Mouse (Mus musculus): Measurements from ENCODE around the gene Serbp1. TPM values are rescaled to one million over a fixed set of nuclear protein-coding genes. Genes with fewer than 3 reads are reported as not detected.

The Serbp1 gene
- polyA plus RNA-seq, 1 experiment: 240 TPM

GRCm38 (mm10) chr6:67296126-67296525 lies 58.1 kb downstream of the Serbp1 start:
- DNase-seq (ENCODE audit: extremely low spot score in 1 of 2, low spot score in 1 of 2): no peak

- no peak for DNase-seq (ENCODE audit: extremely low spot score in 1 of 2, low spot score in 1 of 2)
These were observed 60.8 kb downstream of the Serbp1 start for GRCm38 (mm10) chr6:67298742-67299141.

GRCm38 (mm10) chr6:67300300-67300699 lies 62.3 kb downstream of the Serbp1 start:
- DNase-seq (ENCODE audit: extremely low spot score in 1 of 2, low spot score in 1 of 2): no peak

GRCm38 (mm10) chr6:67300710-67301163 lies 62.8 kb downstream of the Serbp1 start:
- DNase-seq (ENCODE audit: extremely low spot score in 1 of 2, low spot score in 1 of 2): peak; percentile 40 to 63

GRCm38 (mm10) chr6:67301230-67301629 lies 63.3 kb downstream of the Serbp1 start:
- no peak for DNase-seq (ENCODE audit: extremely low spot score in 1 of 2, low spot score in 1 of 2)

GRCm38 (mm10) chr6:67302471-67302870 lies 64.5 kb downstream of the Serbp1 start:
- DNase-seq (ENCODE audit: extremely low spot score in 1 of 2, low spot score in 1 of 2): no peak

GRCm38 (mm10) chr6:67303210-67303609 lies 65.2 kb downstream of the Serbp1 start:
- DNase-seq (ENCODE audit: extremely low spot score in 1 of 2, low spot score in 1 of 2): no peak

GRCm38 (mm10) chr6:67308994-67309393 lies 71.0 kb downstream of the Serbp1 start:
- DNase-seq (ENCODE audit: extremely low spot score in 1 of 2, low spot score in 1 of 2): no peak

- no peak for DNase-seq (ENCODE audit: extremely low spot score in 1 of 2, low spot score in 1 of 2)
These were observed 71.8 kb downstream of the Serbp1 start for GRCm38 (mm10) chr6:67309752-67310151.

- no peak for DNase-seq (ENCODE audit: extremely low spot score in 1 of 2, low spot score in 1 of 2)
These were observed 76.7 kb downstream of the Serbp1 start for GRCm38 (mm10) chr6:67314697-67315096.

GRCm38 (mm10) chr6:67317068-67317467 lies 79.1 kb downstream of the Serbp1 start:
- no peak for DNase-seq (ENCODE audit: extremely low spot score in 1 of 2, low spot score in 1 of 2)

GRCm38 (mm10) chr6:67317827-67318338 lies 79.9 kb downstream of the Serbp1 start:
- no peak for DNase-seq (ENCODE audit: extremely low spot score in 1 of 2, low spot score in 1 of 2)

GRCm38 (mm10) chr6:67318451-67318850 lies 80.5 kb downstream of the Serbp1 start:
- peak; percentile 46 to 85 for DNase-seq (ENCODE audit: extremely low spot score in 1 of 2, low spot score in 1 of 2)

GRCm38 (mm10) chr6:67323788-67324187 lies 85.8 kb downstream of the Serbp1 start:
- DNase-seq (ENCODE audit: extremely low spot score in 1 of 2, low spot score in 1 of 2): no peak

GRCm38 (mm10) chr6:67337943-67338342 lies 100.0 kb downstream of the Serbp1 start:
- no peak for DNase-seq (ENCODE audit: extremely low spot score in 1 of 2, low spot score in 1 of 2)

- no peak for DNase-seq (ENCODE audit: extremely low spot score in 1 of 2, low spot score in 1 of 2)
These were observed 101.5 kb downstream of the Serbp1 start for GRCm38 (mm10) chr6:67339494-67339893.

Other genes with a start within 250 kb of the Serbp1 start
- gene Gadd45a, start 200.7 kb upstream of the Serbp1 start, polyA plus RNA-seq (2012; rRNA removed): 13.5 and 17.8 TPM in 2 replicates
- 0.55 and 0.62 TPM in 2 replicates for gene Il12rb2, start 138.0 kb downstream of the Serbp1 start, polyA plus RNA-seq (2012; rRNA removed)

All from frontal cortex, adult 2 months (tissue).